Mouse (Mus musculus) midbrain, embryonic 11.5 days (tissue): ENCODE measurements around the gene Ifne. TPM values are rescaled to one million over a fixed set of nuclear protein-coding genes. Genes with fewer than 3 reads are reported as not detected.
A peak's percentile ranks its signal among the peaks of the same experiment; 100 is the strongest.

Experiments
- microRNA counts: library from miRNA; unstranded; fragments of <30 nt; microRNA quantifications from one replicate; lab custom pipeline; 2015
- microRNA-seq: library from miRNA; unstranded; fragments of <30 nt; microRNA quantifications from one replicate; pipeline ENCODE4, GENCODE M21; 2017
- polyA plus RNA-seq: library from polyadenylated mRNA; unstranded; fragments of >200 nt; fragmentation: Nextera tagmentation; extraction: Ambion mirVana; gene quantifications from 2 replicates; pipeline ENCODE4 v1.2.1, GENCODE M21; 2014

The Ifne gene
- polyA plus RNA-seq, 1 experiment from 2014 or later, result not detected

MicroRNA genes within 50 kb of the gene (microRNA counts, 519-probe panel; counts per million panel counts)
- microRNA mmu-miR-31 (lab: Ali Mortazavi, UCI), result not detected

Small RNAs within 50 kb of the gene (microRNA-seq; reads per million reads assigned to microRNA genes)
- 103 reads per million, percentile 53 among the genes with 10 or more reads in this experiment for gene Mir31

Other genes starting within 250 kb of the Ifne start
- not detected in 2 replicates for gene C87499, start 245.8 kb downstream of the Ifne start, polyA plus RNA-seq
- gene Ifna13, start 235.7 kb downstream of the Ifne start, polyA plus RNA-seq, result not detected in 2 replicates
- not detected in 2 replicates for gene Ifna16, start 203.3 kb downstream of the Ifne start, polyA plus RNA-seq
- not detected in 2 replicates for gene Ifna2, start 196.3 kb downstream of the Ifne start, polyA plus RNA-seq
- not detected in 2 replicates for gene Ifnab, start 188.8 kb downstream of the Ifne start, polyA plus RNA-seq
- gene Gm26566, start 158.4 kb downstream of the Ifne start, polyA plus RNA-seq, result 1.4 and 1.6 TPM in 2 replicates
- gene Klhl9, start 157.7 kb downstream of the Ifne start, polyA plus RNA-seq, result 153 and 169 TPM in 2 replicates
- gene Gm13271, start 125.3 kb downstream of the Ifne start, polyA plus RNA-seq, result not detected in 2 replicates
- gene Gm13283, start 120.1 kb downstream of the Ifne start, polyA plus RNA-seq, result 0.15 TPM in 1 of 2 replicates, not detected in the other
- gene Gm13290, start 106.4 kb downstream of the Ifne start, polyA plus RNA-seq, result not detected in 2 replicates
- gene Gm13289, start 103.3 kb downstream of the Ifne start, polyA plus RNA-seq, result not detected in 2 replicates
- not detected in 2 replicates for gene Gm13272, start 100.4 kb downstream of the Ifne start, polyA plus RNA-seq
- not detected in 2 replicates for gene Ifnz, start 98.1 kb downstream of the Ifne start, polyA plus RNA-seq
- not detected in 2 replicates for gene Gm13276, start 94.5 kb downstream of the Ifne start, polyA plus RNA-seq
- not detected in 2 replicates for gene Gm13277, start 91.6 kb downstream of the Ifne start, polyA plus RNA-seq
- not detected in 2 replicates for gene Gm13278, start 88.7 kb downstream of the Ifne start, polyA plus RNA-seq
- not detected in 2 replicates for gene Gm13275, start 85.7 kb downstream of the Ifne start, polyA plus RNA-seq
- gene Gm13279, start 82.8 kb downstream of the Ifne start, polyA plus RNA-seq, result not detected in 2 replicates
- gene Gm13285, start 80.5 kb downstream of the Ifne start, polyA plus RNA-seq, result 0.29 and 0.61 TPM in 2 replicates
- gene Gm13287, start 76.9 kb downstream of the Ifne start, polyA plus RNA-seq, result not detected in 2 replicates
- 0.12 TPM in 1 of 2 replicates, not detected in the other for gene Gm13288, start 74.7 kb downstream of the Ifne start, polyA plus RNA-seq
- gene Ifna7, start 64.0 kb downstream of the Ifne start, polyA plus RNA-seq, result not detected in 2 replicates
- gene Ifna11, start 60.2 kb downstream of the Ifne start, polyA plus RNA-seq, result not detected in 2 replicates
- gene Ifna6, start 52.8 kb downstream of the Ifne start, polyA plus RNA-seq, result not detected in 2 replicates
- not detected in 2 replicates for gene Ifna5, start 44.7 kb downstream of the Ifne start, polyA plus RNA-seq
- gene Ifna4, start 38.3 kb downstream of the Ifne start, polyA plus RNA-seq, result not detected in 2 replicates
- gene Ifna1, start 30.1 kb downstream of the Ifne start, polyA plus RNA-seq, result not detected in 2 replicates